Mouse (Mus musculus) G1E (cell line): ENCODE data around the gene Htr6.

Experiments
- CTCF ChIP-seq: IDR thresholded peaks from 2 replicates; pipeline ENCODE4 v1.5.1; 2012; ENCODE audit warnings: low read depth, low read length, inconsistent platforms, mixed read lengths
- POLR2AphosphoS5 ChIP-seq: IDR thresholded peaks from 2 replicates; pipeline ENCODE4 v1.6.1; 2012; ENCODE audit warnings: low read depth, low read length, inconsistent platforms; ENCODE audit not compliant: insufficient replicate concordance
- TAL1 ChIP-seq: conservative IDR thresholded peaks from 2 replicates; pipeline ENCODE4 v1.6.1; 2012; ENCODE audit warnings: low read depth, low read length, inconsistent platforms, mixed read lengths

DNA sequence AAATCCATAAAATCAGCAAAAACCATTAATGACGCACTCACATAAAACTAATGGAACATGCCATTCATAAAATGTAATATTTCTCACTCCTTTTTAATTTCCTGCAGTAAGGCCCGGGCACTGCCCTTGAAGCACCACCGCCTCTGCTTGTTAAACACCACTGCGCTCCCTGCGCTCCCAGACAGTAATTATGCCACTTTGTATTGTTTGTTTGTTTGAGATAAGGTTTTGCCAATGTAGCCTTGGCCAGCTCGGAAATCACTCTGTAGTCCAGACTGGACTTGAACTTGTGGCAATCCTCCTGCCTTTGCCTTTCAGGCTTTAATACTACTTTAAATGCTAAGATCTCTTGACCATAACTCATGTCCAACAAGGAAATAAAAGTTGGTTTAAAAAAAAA is 49.6 kb upstream of the Htr6 start:
- TF ChIP-seq CTCF, result no peak
- TF ChIP-seq TAL1, result no peak
- TF ChIP-seq POLR2AphosphoS5, result no peak
